Mouse (Mus musculus) heart, embryonic 11.5 days (tissue): Measurements from ENCODE around the gene Aadacl3. TPM values are rescaled to one million over a fixed set of nuclear protein-coding genes. Genes with fewer than 3 reads are reported as not detected.

Experiments used
- ATAC-seq: fragments of 200-750 bp; cut with Nextera tagmentation; replicated peaks from 2 replicates; pipeline ENCODE4 v1.8.0; 2017; ENCODE audit warnings: moderate library complexity; ENCODE audit not compliant: insufficient number of reproducible peaks, low FRiP score, low TSS enrichment
- H3K27ac ChIP-seq: fragments of 300-500 bp; sonication (generic); 2 replicates; pipeline ENCODE4 v1.5.1; 2014; ENCODE audit warnings: mild to moderate bottlenecking, low read depth, low read length
- H3K27me3 ChIP-seq: fragments of 300-500 bp; sonication (generic); 2 replicates; pipeline ENCODE4 v1.6.1; 2014; ENCODE audit warnings: mild to moderate bottlenecking, low read length, mixed read lengths; ENCODE audit not compliant: control insufficient read depth, insufficient read depth
- H3K36me3 ChIP-seq: fragments of 300-500 bp; sonication (generic); 2 replicates; pipeline ENCODE4 v1.6.1; 2014; ENCODE audit warnings: mild to moderate bottlenecking, low read length, moderate library complexity, mixed read lengths; ENCODE audit not compliant: control insufficient read depth, insufficient read depth
- H3K4me1 ChIP-seq: fragments of 300-500 bp; sonication (generic); 2 replicates; pipeline ENCODE4 v1.6.1; 2014; ENCODE audit warnings: low read length; ENCODE audit not compliant: control insufficient read depth, insufficient read depth
- H3K4me2 ChIP-seq: fragments of 300-500 bp; sonication (generic); 2 replicates; pipeline ENCODE4 v1.6.1; 2014; ENCODE audit warnings: mild to moderate bottlenecking, moderate library complexity
- H3K4me3 ChIP-seq: fragments of 300-500 bp; sonication (generic); 2 replicates; pipeline ENCODE4 v1.5.1; 2014; ENCODE audit warnings: low read depth, low read length
- H3K9ac ChIP-seq: fragments of 300-500 bp; sonication (generic); 2 replicates; pipeline ENCODE4 v1.6.1; 2014; ENCODE audit warnings: mild to moderate bottlenecking, low read depth, low read length, moderate library complexity
- H3K9me3 ChIP-seq: fragments of 300-500 bp; sonication (generic); replicated peaks from 2 replicates; pipeline ENCODE4 v1.6.1; 2016; ENCODE audit warnings: low read length; ENCODE audit not compliant: control insufficient read depth
- WGBS: fragments of 180-500 bp; shearing (Covaris S2); extraction: QIAGEN DNeasy Blood & Tissue Kit; methylation state at CpG from one replicate; pipeline ENCODE4 v1.1.7; 2014; ENCODE audit not compliant: insufficient replicate concordance; 5-methylcytosine and 5-hydroxymethylcytosine counted together
- polyA plus RNA-seq: library from polyadenylated mRNA; unstranded; fragments of >200 nt; fragmentation: Nextera tagmentation; extraction: Ambion mirVana; gene quantifications from 2 replicates; pipeline ENCODE4 v1.2.1, GENCODE M21; 2014

The Aadacl3 gene
- polyA plus RNA-seq, 1 experiment from 2014 or later, result not detected

- ATAC-seq, result no peak
- Histone ChIP-seq H3K36me3 (no peaks in the 10 kb centered on the region), H3K27me3 (no peaks in the 10 kb centered on the region), H3K9ac (no peak within 1 kb of the TSS), H3K4me1 (no peaks in the 10 kb centered on the region), H3K9me3 (no peaks in the 10 kb centered on the region), H3K4me2 (no peak within 1 kb of the TSS), H3K4me3 (no peak within 1 kb of the TSS), H3K27ac (no peak within 1 kb of the TSS)
These were observed 24.9 kb downstream of the Aadacl3 start, which contains the start of gene 1700012P22Rik for GRCm38 (mm10) chr4:144438672-144439071. Gene 1700012P22Rik, minus strand, starts transcription at chr4:144438772.

GRCm38 (mm10) chr4:144433216-144433615, 30.3 kb downstream of the Aadacl3 start:
- H3K36me3 ChIP-seq, result no peaks in the 10 kb centered on the region
- ATAC-seq, result no peak
- no peaks in the 10 kb centered on the region for H3K9me3 ChIP-seq
- WGBS, result 79% methylated on average over 5 of the region's 5 CpGs
- H3K4me3 ChIP-seq, result no peak overlapping the region
- H3K9ac ChIP-seq, result no peak overlapping the region
- H3K4me1 ChIP-seq, result no peaks in the 10 kb centered on the region
- no peak overlapping the region for H3K27ac ChIP-seq
- H3K4me2 ChIP-seq, result no peak overlapping the region
- H3K27me3 ChIP-seq, result no peaks in the 10 kb centered on the region

- H3K4me1 ChIP-seq, result no peaks in the 10 kb centered on the region
- H3K9ac ChIP-seq, result no peak overlapping the region
- H3K9me3 ChIP-seq, result no peaks in the 10 kb centered on the region
- 78% methylated on average over 2 of the region's 2 CpGs for WGBS
- H3K36me3 ChIP-seq, result no peaks in the 10 kb centered on the region
- no peak overlapping the region for H3K27ac ChIP-seq
- ATAC-seq, result no peak
- H3K4me2 ChIP-seq, result no peak overlapping the region
- no peak overlapping the region for H3K4me3 ChIP-seq
- no peaks in the 10 kb centered on the region for H3K27me3 ChIP-seq
These were observed 32.8 kb downstream of the Aadacl3 start for GRCm38 (mm10) chr4:144430723-144431122.

- H3K27me3 ChIP-seq, result no peaks in the 10 kb centered on the region
These were observed 34.7 kb downstream of the Aadacl3 start for GRCm38 (mm10) chr4:144428868-144429267.

GRCm38 (mm10) chr4:144424590-144424989, 39.0 kb downstream of the Aadacl3 start:
- no peak for ATAC-seq
- Histone ChIP-seq H3K9me3 (no peaks in the 10 kb centered on the region), H3K4me2 (no peak overlapping the region), H3K9ac (no peak overlapping the region), H3K27ac (no peak overlapping the region), H3K36me3 (no peaks in the 10 kb centered on the region), H3K4me1 (no peaks in the 10 kb centered on the region), H3K4me3 (no peak overlapping the region), H3K27me3 (no peaks in the 10 kb centered on the region)
- WGBS, result 72% methylated on average over 5 of the region's 5 CpGs

More at GRCm38 (mm10) chr4:144428868-144429267, 34.7 kb downstream of the Aadacl3 start:
- Histone ChIP-seq H3K36me3 (no peaks in the 10 kb centered on the region), H3K9ac (no peak overlapping the region), H3K4me1 (no peaks in the 10 kb centered on the region), H3K9me3 (no peaks in the 10 kb centered on the region), H3K27ac (no peak overlapping the region), H3K4me3 (no peak overlapping the region), H3K4me2 (no peak overlapping the region)
- no peak for ATAC-seq
- WGBS, result 17% methylated on average over 3 of the region's 3 CpGs

- Histone ChIP-seq H3K27me3 (no peaks in the 10 kb centered on the region), H3K9me3 (no peaks in the 10 kb centered on the region), H3K27ac (no peak overlapping the region), H3K36me3 (no peaks in the 10 kb centered on the region), H3K4me1 (no peaks in the 10 kb centered on the region), H3K4me3 (no peak overlapping the region), H3K9ac (no peak overlapping the region), H3K4me2 (no peak overlapping the region)
- ATAC-seq, result no peak
These were observed 42.9 kb downstream of the Aadacl3 start for GRCm38 (mm10) chr4:144420644-144421043.

- Histone ChIP-seq H3K27me3 (no peaks in the 10 kb centered on the region), H3K9me3 (no peaks in the 10 kb centered on the region), H3K4me1 (no peaks in the 10 kb centered on the region), H3K9ac (no peak within 1 kb of the TSS), H3K27ac (no peak within 1 kb of the TSS), H3K4me3 (no peak within 1 kb of the TSS), H3K4me2 (no peak within 1 kb of the TSS), H3K36me3 (no peaks in the 10 kb centered on the region)
- WGBS, result 57% methylated on average over 9 of the region's 9 CpGs
- ATAC-seq, result no peak
These were observed 55.3 kb downstream of the Aadacl3 start, which contains the start of gene Pramef12 for GRCm38 (mm10) chr4:144408290-144408689. Gene Pramef12, minus strand, starts transcription at chr4:144408464.

- no peak overlapping the region for H3K4me2 ChIP-seq
- H3K27ac ChIP-seq, result no peak overlapping the region
- no peak for ATAC-seq
- H3K9ac ChIP-seq, result no peak overlapping the region
- no peaks in the 10 kb centered on the region for H3K9me3 ChIP-seq
- no peaks in the 10 kb centered on the region for H3K4me1 ChIP-seq
- 53% methylated on average over 3 of the region's 3 CpGs for WGBS
- H3K4me3 ChIP-seq, result no peak overlapping the region
- H3K36me3 ChIP-seq, result no peaks in the 10 kb centered on the region
- no peaks in the 10 kb centered on the region for H3K27me3 ChIP-seq
These were observed 57.3 kb downstream of the Aadacl3 start for GRCm38 (mm10) chr4:144406261-144406660.

GRCm38 (mm10) chr4:144404456-144405086, 59.0 kb downstream of the Aadacl3 start:
- no peaks in the 10 kb centered on the region for H3K4me1 ChIP-seq
- H3K36me3 ChIP-seq, result no peaks in the 10 kb centered on the region
- peak overlapping the region; percentile 57; the same call in 1 of the 2 replicates for H3K27ac ChIP-seq
- H3K4me3 ChIP-seq, result peak overlapping the region; percentile 39
- peak; percentile 86 for ATAC-seq
- peak overlapping the region; percentile 59 for H3K4me2 ChIP-seq
- no peaks in the 10 kb centered on the region for H3K9me3 ChIP-seq
- 5% methylated on average over 17 of the region's 17 CpGs for WGBS
- H3K27me3 ChIP-seq, result no peaks in the 10 kb centered on the region
- H3K9ac ChIP-seq, result peak overlapping the region; percentile 62; the same call in 1 of the 2 replicates
